Mouse (Mus musculus) heart, embryonic 12.5 days (tissue): ENCODE data around the gene Mest. TPM values are rescaled to one million over a fixed set of nuclear protein-coding genes. Genes with fewer than 3 reads are reported as not detected.

Source experiments
- ATAC-seq: fragments of 200-750 bp; cut with Nextera tagmentation; 2 replicates; pipeline ENCODE4 v1.8.0; 2017; ENCODE audit warnings: moderate TSS enrichment, moderate library complexity; ENCODE audit not compliant: insufficient number of reproducible peaks, low FRiP score
- H3K27ac ChIP-seq: fragments of 300-500 bp; sonication (generic); 2 replicates; pipeline ENCODE4 v1.5.1; 2016; ENCODE audit warnings: mild to moderate bottlenecking, moderate library complexity; ENCODE audit not compliant: poor library complexity, severe bottlenecking
- H3K27me3 ChIP-seq: fragments of 300-500 bp; sonication (generic); replicated peaks from 2 replicates; pipeline ENCODE4 v1.6.1; 2016; ENCODE audit warnings: mild to moderate bottlenecking, moderate library complexity
- H3K36me3 ChIP-seq: fragments of 300-500 bp; sonication (generic); 2 replicates; pipeline ENCODE4 v1.6.1; 2016; ENCODE audit warnings: mild to moderate bottlenecking, moderate library complexity
- H3K4me1 ChIP-seq: fragments of 300-500 bp; sonication (generic); replicated peaks from 2 replicates; pipeline ENCODE4 v1.6.1; 2016; ENCODE audit warnings: mild to moderate bottlenecking
- H3K4me2 ChIP-seq: fragments of 300-500 bp; sonication (generic); 2 replicates; pipeline ENCODE4 v1.6.1; 2016; ENCODE audit warnings: mild to moderate bottlenecking, moderate library complexity
- H3K4me3 ChIP-seq: fragments of 300-500 bp; sonication (generic); 2 replicates; pipeline ENCODE4 v1.5.1; 2016; ENCODE audit warnings: mild to moderate bottlenecking
- H3K9ac ChIP-seq: fragments of 300-500 bp; sonication (generic); 2 replicates; pipeline ENCODE4 v1.6.1; 2016; ENCODE audit warnings: mild to moderate bottlenecking, moderate library complexity
- H3K9me3 ChIP-seq: fragments of 300-500 bp; sonication (generic); replicated peaks from 2 replicates; pipeline ENCODE4 v1.6.1; 2016; ENCODE audit warnings: mild to moderate bottlenecking, moderate library complexity
- WGBS: fragments of 180-500 bp; shearing (Covaris S2); methylation state at CpG from one replicate; pipeline ENCODE4 v1.1.7; 2016; 5-methylcytosine and 5-hydroxymethylcytosine counted together
- polyA plus RNA-seq: library from polyadenylated mRNA; unstranded; fragments of >200 nt; fragmentation: Nextera tagmentation; extraction: Ambion mirVana; gene quantifications from 2 replicates; pipeline ENCODE4 v1.2.1, GENCODE M21; 2016

The Mest gene
- 3,424 and 3,742 TPM in 2 replicates for polyA plus RNA-seq

DNA sequence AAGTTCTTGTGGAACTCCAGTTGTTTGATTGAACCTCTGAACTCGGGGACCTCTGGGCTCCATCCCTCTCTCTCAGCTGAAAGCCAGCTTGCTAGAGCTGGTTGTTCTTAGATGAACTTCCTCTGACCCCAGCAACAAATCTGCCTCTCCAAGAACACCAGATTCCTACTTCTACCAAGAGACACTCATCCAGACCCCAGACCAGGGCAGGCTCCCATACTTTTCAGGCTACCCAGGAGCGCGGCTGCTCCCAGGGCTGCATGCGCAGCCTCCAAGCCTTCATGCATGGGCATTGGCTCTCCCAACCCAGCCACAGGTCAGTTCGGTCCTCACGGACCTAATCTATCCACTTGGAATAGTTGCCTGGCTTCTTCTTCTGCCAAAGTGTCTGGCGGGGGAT lies at the start of gene Mest:
Gene Mest (plus strand): TSS at position 217 of the 400 bp plus-strand sequence.
- H3K4me1 ChIP-seq, result peaks cover 13% of the 10 kb centered on the region
- H3K4me3 ChIP-seq, result no peak within 1 kb of the TSS
- no peaks in the 10 kb centered on the region for H3K9me3 ChIP-seq
- no peak within 1 kb of the TSS for H3K4me2 ChIP-seq
- WGBS, result 41% methylated on average over 7 of the region's 7 CpGs
- H3K36me3 ChIP-seq, result no peaks in the 10 kb centered on the region
- no peak within 1 kb of the TSS for H3K9ac ChIP-seq
- no peak within 1 kb of the TSS for H3K27ac ChIP-seq
- ATAC-seq, result no peak
- H3K27me3 ChIP-seq, result no peaks in the 10 kb centered on the region

DNA sequence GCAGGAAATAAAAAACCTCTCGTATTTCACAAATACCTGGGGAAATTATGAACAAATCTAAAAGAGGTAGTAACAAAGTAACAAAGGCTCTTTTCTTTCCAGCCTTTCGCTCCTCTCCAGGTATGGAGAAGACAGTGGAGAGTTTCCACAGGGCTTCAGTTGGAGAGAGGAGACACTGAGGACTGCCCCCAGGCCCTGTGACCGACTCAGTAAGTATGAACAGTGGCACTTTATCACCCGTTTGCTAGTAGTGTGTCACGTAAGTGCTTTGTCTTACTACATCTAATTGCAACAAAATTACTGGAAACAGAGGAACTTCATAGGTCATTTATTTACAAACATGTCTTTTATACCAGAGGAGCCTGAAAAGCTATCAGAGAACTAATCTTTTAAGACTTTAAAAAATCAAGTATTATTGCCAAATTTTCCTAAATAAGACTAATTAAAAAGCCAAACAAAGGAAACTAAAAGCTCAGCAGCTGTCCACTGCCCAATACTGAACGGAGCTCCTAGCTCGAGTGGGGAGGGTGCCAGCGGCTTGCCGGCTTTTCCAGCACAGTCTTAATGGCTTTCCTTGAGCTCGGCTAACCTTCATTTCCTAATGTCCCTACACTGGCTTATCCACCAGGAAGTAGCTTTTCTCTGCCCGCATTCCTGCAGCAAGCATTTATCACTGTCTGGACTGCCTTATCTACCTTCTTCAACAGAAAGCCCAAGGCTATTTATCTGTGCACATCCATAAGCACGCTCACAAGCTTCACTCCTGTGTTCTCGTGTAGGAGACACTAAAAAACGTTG lies 49.4 kb upstream of the Mest start:
- peaks cover 44% of the 10 kb centered on the region for H3K4me1 ChIP-seq
- H3K4me2 ChIP-seq, result peak overlapping the region; percentile 52
- H3K9ac ChIP-seq, result peak overlapping the region; percentile 67
- H3K4me3 ChIP-seq, result peak overlapping the region; percentile 13; the same call in 1 of the 2 replicates
- H3K27ac ChIP-seq, result peak overlapping the region; percentile 79
- peaks cover 3% of the 10 kb centered on the region; the same call in 1 of the 2 replicates for H3K36me3 ChIP-seq
- 0 out of 2 replicates have a peak, but pooled peaks cover 4% of the 10 kb centered on the region for H3K27me3 ChIP-seq
- 17% methylated on average over 14 of the region's 14 CpGs for WGBS
- H3K9me3 ChIP-seq, result no peaks in the 10 kb centered on the region
- 0 out of 2 replicates have a peak, but pooled peaks have one; percentile 52 for ATAC-seq

DNA sequence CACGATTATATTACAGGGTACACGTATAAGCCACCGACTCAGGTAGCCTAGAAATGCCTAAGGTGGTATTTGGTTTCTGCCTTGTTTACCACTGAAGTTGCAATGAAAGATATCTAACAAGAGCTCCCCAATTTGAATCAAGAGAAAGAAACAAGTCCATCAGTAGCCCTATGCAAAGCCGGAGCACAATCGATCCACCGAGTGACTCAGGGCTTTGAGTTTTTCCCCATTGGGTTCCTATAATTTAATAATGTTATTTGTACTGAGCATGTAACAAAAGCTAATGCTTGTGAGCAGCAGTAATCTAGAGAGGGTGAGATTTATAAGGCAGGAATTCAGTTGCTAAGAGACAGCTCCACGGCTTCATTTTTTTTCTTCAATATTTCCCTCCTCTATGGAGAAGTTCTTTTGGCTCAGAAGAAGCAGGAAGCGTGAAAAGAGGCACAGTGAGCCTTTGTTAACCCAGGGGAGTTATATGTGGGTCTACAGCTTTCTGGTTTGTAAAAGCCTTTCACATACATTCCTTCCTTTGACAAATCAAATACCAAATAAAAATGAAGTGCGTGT lies 48.5 kb upstream of the Mest start:
- WGBS, result 66% methylated on average over 9 of the region's 9 CpGs
- Histone ChIP-seq H3K27ac (peak overlapping the region; percentile 79), H3K9me3 (no peaks in the 10 kb centered on the region), H3K4me2 (no peak overlapping the region), H3K4me3 (no peak overlapping the region), H3K27me3 (0 out of 2 replicates have a peak, but pooled peaks cover 4% of the 10 kb centered on the region), H3K36me3 (peaks cover 3% of the 10 kb centered on the region; the same call in 1 of the 2 replicates), H3K4me1 (peaks cover 50% of the 10 kb centered on the region), H3K9ac (peak overlapping the region; percentile 60; the same call in 1 of the 2 replicates)
- peak; percentile 13; the same call in 1 of the 2 replicates for ATAC-seq

DNA sequence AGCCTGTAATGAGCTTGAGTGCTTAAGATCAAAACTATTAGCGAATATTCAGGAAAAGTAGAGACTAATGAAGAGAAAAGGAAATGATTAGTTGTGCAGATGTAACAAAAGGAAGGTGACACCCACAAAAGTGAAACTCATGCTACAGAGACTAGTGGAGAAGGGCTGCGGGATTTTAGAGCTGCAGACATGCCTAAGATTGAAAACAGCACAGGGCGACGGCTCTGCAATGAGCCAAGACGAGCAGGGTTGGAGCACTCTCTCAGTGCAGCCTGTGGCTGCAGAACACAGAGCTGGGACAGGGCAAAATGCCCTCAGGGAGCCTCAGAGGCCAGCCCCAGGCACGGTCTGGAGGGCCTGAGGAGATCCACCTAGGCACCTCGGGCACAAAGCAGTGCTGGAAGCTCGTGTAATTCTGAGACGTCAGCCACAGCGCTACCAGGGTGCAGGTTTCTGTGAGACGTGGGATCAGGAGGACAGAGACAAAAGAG lies 48.0 kb upstream of the Mest start:
- Histone ChIP-seq H3K4me2 (peak overlapping the region; percentile 40), H3K9ac (peak overlapping the region; percentile 60), H3K27me3 (0 out of 2 replicates have a peak, but pooled peaks cover 4% of the 10 kb centered on the region), H3K27ac (peak overlapping the region; percentile 79), H3K9me3 (no peaks in the 10 kb centered on the region), H3K4me1 (peaks cover 51% of the 10 kb centered on the region), H3K4me3 (no peak overlapping the region), H3K36me3 (peaks cover 3% of the 10 kb centered on the region; the same call in 1 of the 2 replicates)
- peak; percentile 61; the same call in 1 of the 2 replicates for ATAC-seq
- 31% methylated on average over 11 of the region's 11 CpGs for WGBS

DNA sequence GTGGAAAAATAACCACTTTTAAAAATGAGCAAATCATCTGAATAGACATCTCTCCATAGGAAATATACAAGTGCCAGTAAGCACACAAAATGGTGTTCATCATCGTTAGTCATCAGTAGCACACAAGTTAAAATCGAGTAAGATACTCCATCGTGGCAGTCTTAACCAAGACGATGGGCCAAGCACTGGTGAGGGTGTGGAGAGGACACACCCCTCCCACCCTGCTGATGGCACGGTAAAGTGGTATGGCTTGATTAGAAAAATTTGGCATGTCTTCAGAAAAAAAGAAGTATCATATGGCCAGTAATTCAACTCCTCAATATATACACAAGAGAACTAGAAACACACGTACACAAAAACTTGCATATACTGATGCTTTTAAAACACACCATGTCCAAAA lies 46.8 kb upstream of the Mest start:
- Histone ChIP-seq H3K9ac (no peak overlapping the region), H3K27me3 (no peaks in the 10 kb centered on the region), H3K36me3 (no peaks in the 10 kb centered on the region), H3K27ac (no peak overlapping the region), H3K9me3 (no peaks in the 10 kb centered on the region), H3K4me3 (no peak overlapping the region), H3K4me1 (peaks cover 48% of the 10 kb centered on the region), H3K4me2 (no peak overlapping the region)
- no peak for ATAC-seq
- WGBS, result 82% methylated on average over 6 of the region's 6 CpGs

DNA sequence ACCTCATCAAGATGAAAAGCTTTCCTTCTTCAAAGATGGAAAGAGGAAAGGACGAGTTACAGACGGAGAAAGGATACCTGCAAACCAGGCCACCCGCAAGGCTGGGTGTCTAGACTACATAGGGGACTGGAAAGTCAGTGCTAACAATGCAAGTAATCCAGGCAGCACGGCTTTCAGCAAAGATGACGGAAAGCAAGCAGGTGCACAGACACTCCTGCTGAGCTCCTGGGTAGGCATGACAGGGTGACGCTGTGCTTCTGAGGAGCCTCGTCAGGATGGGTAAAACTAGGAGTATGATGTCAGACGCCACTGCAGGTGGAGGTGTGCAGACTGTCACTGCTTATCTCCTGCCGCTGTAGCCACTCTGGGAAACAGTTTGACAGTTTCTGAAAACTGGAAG lies 45.8 kb upstream of the Mest start:
- H3K36me3 ChIP-seq, result no peaks in the 10 kb centered on the region
- H3K4me2 ChIP-seq, result no peak overlapping the region
- H3K27me3 ChIP-seq, result no peaks in the 10 kb centered on the region
- peak overlapping the region; percentile 40; the same call in 1 of the 2 replicates for H3K27ac ChIP-seq
- 60% methylated on average over 9 of the region's 9 CpGs for WGBS
- H3K9me3 ChIP-seq, result no peaks in the 10 kb centered on the region
- no peak overlapping the region for H3K9ac ChIP-seq
- ATAC-seq, result no peak
- peaks cover 50% of the 10 kb centered on the region for H3K4me1 ChIP-seq
- no peak overlapping the region for H3K4me3 ChIP-seq

DNA sequence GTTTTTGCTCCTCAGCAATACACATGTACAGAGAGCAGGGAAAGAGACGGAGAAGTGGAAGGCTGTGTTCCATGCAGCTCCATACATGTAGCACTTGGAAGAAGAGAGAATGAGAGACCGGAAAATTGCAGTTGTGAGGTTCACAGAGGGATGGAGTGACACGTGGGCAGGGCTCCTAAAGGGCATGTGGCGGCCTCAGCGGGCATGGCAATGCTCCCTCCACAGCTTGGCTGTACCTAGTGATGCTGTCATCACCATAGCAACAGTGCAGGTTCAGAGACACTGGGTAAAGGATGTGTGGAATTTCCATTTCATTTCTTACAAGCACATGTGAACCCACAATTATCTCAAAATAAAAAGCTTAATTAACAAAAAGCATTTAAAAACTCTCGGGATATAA lies 44.9 kb upstream of the Mest start:
- Histone ChIP-seq H3K9me3 (no peaks in the 10 kb centered on the region), H3K9ac (0 out of 2 replicates have a peak overlapping the region, but pooled peaks have one; percentile 0), H3K4me3 (no peak overlapping the region), H3K36me3 (no peaks in the 10 kb centered on the region), H3K4me1 (peaks cover 50% of the 10 kb centered on the region), H3K4me2 (no peak overlapping the region), H3K27me3 (no peaks in the 10 kb centered on the region), H3K27ac (no peak overlapping the region; the same call in 1 of the 2 replicates)
- ATAC-seq, result no peak
- WGBS, result 69% methylated on average over 6 of the region's 6 CpGs

DNA sequence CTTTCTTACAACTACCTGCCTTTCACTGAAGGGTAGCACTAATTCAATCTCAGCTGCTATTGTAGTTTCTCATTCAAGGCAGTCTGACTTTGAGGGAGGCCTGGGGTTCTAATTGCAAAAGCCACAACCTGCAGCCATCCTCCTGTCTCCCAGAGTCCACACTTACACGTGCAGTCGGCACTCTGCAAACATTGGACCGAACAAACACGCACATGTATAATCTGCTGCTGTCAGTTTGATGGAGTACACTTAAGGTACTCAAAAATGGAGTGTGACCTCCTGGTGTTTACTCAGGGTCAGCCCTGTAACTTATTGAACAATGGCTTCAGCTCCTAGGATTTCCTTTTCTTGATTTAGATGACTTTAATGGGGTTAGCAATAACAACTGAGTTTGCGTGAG lies 43.8 kb upstream of the Mest start:
- WGBS, result 42% methylated on average over 5 of the region's 5 CpGs

DNA sequence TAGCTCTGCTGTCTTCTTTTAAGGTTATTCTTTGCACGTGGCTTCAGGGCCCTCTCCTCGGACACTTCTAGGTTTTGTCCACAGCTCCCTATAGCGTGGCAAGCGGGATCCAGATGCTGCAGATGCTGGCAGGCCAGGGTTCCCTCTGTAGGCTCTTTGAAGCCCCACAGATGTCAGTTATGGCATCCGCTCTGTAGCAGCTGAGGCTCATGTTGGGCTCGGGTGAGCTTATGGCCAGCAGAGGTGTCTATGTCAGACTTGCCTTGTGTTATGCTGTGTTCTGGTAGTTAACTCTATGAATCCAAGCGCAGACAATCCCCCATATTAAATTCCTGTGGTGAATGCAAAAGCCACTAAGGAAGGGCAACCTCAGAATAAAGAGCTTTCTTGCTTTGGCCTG lies 42.9 kb upstream of the Mest start:
- no peaks in the 10 kb centered on the region for H3K27me3 ChIP-seq
- no peaks in the 10 kb centered on the region for H3K36me3 ChIP-seq
- H3K9ac ChIP-seq, result no peak overlapping the region
- WGBS, result 79% methylated on average over 7 of the region's 7 CpGs
- H3K9me3 ChIP-seq, result no peaks in the 10 kb centered on the region
- no peak overlapping the region for H3K4me2 ChIP-seq
- no peak overlapping the region for H3K4me3 ChIP-seq
- no peak overlapping the region for H3K27ac ChIP-seq
- H3K4me1 ChIP-seq, result peaks cover 33% of the 10 kb centered on the region
- no peak for ATAC-seq

More for the DNA sequence above, 43.8 kb upstream of the Mest start:
- Histone ChIP-seq H3K9ac (no peak overlapping the region), H3K4me1 (peaks cover 40% of the 10 kb centered on the region), H3K36me3 (no peaks in the 10 kb centered on the region), H3K4me2 (no peak overlapping the region), H3K27me3 (no peaks in the 10 kb centered on the region), H3K4me3 (no peak overlapping the region), H3K27ac (no peak overlapping the region), H3K9me3 (no peaks in the 10 kb centered on the region)
- no peak for ATAC-seq

DNA sequence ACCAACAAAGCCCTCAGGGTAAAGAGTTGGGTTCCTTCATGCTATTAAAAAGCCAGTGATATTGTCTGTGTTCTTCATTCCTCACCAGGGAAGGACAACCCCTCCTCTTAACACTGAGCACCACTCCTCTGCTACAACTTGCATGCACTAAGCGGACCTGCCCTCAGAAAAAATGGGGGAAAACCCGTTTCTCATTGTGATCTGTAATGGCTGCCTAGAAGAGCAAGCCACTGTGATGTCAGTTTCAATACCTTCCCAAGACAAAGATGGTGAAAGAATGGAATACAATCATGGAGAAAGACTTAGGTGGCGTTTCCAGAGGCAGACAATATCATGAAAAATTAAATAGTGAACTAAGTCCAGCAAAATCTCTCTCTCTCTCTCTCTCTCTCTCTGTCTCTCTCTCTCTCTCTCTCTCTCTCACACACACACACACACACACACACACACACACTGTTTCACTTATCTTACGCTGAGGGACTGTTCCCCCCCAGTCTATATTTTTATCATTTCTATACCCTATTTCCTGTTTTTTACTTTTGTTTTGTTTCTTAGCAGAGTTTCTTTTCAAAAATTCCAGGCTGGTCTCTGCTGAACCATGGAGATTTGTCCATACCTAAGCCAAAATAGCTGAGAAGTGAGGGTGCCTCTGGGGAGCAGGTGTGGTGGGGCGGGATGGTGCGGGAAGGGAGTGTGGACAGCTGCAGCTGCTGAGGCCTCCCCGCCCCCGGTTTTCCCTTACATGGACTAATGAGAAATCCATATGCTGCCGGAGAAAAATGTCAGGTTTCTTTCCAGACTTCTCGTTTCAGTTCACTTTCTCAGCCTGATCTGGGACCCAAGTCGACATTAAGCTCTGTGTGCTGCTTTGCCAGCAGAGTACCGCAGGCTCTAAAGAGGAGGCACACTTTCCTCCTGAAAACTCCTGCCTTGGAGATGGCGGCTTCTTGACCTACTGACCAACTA lies 41.1 kb upstream of the Mest start:
- no peaks in the 10 kb centered on the region for H3K9me3 ChIP-seq
- peak overlapping the region; percentile 30; the same call in 1 of the 2 replicates for H3K27ac ChIP-seq
- no peak overlapping the region for H3K4me2 ChIP-seq
- WGBS, result 63% methylated on average over 13 of the region's 13 CpGs
- H3K4me1 ChIP-seq, result peaks cover 27% of the 10 kb centered on the region
- no peak overlapping the region for H3K9ac ChIP-seq
- no peaks in the 10 kb centered on the region for H3K27me3 ChIP-seq
- no peak for ATAC-seq
- no peak overlapping the region for H3K4me3 ChIP-seq
- no peaks in the 10 kb centered on the region for H3K36me3 ChIP-seq
